Mouse (Mus musculus): ENCODE measurements around the gene Grid1.

GRCm38 (mm10) chr14:34989131-34989530 lies 169.2 kb downstream of the Grid1 start:
- TF ChIP-seq CTCF (IDR thresholded peaks at IDR 0.05; ENCODE audit: low read depth, low read length) (no peak), POLR2A (IDR thresholded peaks at IDR 0.05; ENCODE audit: extremely low read depth, insufficient read depth, low read length) (no peak)
